Mouse (Mus musculus): ENCODE results near the gene Bcl2l1. TPM values are rescaled to one million over a fixed set of nuclear protein-coding genes. Genes with fewer than 3 reads are reported as not detected.

Bcl2l1 gene
- total RNA-seq, 1 experiment from 2014 or later: 21.7 TPM

DNA sequence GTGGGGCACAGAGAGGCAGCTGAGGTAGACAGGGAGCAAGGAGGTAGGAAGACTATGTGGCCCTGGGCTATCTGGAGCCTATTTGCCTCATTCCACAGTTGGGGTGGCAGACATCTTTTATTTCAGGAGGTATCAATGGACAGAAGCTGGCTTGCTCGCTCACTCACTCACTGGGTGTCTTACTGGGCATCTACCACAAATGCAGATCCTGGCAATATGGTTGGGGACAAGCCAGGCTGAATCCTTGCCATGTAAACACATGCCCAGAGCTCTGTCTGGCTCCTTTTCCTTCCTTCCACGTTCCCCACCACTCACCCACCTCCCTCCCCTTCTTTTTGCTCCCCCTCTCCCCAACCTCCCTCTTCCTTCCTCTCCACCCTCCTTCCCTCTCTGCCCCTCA is 74.0 kb downstream of the Bcl2l1 start:
- ATAC-seq (replicated peaks; ENCODE audit: insufficient number of reproducible peaks, low FRiP score, low TSS enrichment, poor library complexity, severe bottlenecking): no peak

DNA sequence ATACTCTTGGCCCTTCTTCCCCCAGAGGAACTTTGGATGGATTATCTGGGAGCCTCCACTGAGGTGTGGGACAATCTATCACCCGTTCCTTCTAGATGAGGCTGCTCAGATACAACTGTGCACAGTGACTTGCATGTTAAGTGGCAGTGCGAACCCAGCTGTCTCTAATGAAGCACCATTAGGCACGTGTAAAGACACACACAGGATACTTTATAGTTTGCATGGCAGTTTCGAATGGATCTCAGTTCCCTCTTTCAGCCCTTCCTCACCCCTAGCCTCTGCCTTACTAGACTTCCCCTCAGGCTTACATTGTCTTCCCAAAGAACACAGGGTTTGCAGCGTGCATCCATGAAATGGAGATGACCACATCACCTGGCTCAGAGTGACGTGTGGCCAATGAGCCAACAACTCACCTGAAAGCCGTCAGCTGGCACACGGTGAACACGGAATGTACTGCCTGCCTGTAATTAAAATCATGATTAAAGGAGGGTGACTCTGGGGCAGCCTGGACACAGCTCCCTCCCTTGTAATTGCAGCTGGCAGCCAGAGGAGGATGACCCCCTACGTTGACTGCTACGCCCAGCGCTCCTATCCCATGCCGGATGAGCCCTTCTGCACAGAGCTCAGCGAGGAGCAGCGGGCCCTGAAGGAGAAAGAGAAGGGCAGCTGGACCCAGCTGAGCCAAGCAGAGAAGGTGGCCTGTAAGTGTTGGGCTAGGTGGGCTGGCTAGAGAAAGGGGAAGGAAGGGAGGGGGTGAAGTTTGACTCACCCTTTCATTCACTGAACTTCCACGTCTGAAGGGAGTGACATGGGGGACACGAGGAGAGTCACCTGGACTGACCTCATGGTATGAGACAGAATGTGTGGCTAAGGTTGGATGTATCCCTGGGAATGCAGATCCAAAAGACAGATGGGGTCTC is 74.8 kb downstream of the Bcl2l1 start:
- ATAC-seq (replicated peaks; ENCODE audit: insufficient number of reproducible peaks, low FRiP score, low TSS enrichment, poor library complexity, severe bottlenecking): peak; percentile 33; the same call in 1 of the 2 replicates

DNA sequence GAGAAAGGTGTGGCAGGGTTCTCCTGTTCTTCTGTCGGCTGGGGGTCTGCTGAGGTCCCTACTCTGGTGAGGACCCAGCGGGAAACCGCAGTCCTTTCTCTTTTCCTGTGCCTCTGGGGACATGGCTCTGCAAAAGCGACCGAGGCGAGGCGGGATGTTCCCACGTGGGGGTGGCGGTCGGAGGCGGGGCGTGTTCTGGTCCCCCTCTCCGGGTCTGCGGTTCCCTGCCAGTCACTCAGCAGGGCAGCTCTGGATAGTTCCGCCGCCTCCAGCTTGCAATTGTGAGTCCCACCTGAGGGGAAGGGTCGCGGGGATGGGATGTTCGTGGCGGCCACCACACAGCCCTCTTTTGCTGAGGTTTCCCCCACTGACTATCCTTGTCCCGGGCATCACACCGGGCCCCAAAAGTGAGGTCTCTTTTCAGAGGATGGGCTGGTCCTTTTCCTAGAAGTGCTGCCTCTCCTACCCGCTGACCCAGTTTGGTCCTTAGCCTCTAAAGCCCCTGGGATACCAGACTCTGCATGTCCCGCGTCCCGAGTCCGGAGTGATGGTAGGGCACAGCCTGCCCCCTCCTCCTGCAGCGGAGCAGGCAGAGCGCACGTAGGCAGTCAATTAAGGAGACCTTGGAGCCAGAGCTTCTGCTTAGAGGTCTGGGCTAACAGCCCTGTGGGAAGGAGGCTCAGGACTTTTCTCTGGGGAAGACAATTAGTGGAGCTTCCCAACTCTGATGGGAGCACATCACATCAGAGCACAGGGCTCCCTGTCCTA is 77.4 kb downstream of the Bcl2l1 start, which contains the start of gene Cox4i2:
Gene Cox4i2 (plus strand): TSS at position 230 of the 768 bp plus-strand sequence.
- no peak for ATAC-seq (replicated peaks; ENCODE audit: insufficient number of reproducible peaks, low FRiP score, low TSS enrichment, poor library complexity, severe bottlenecking)

DNA sequence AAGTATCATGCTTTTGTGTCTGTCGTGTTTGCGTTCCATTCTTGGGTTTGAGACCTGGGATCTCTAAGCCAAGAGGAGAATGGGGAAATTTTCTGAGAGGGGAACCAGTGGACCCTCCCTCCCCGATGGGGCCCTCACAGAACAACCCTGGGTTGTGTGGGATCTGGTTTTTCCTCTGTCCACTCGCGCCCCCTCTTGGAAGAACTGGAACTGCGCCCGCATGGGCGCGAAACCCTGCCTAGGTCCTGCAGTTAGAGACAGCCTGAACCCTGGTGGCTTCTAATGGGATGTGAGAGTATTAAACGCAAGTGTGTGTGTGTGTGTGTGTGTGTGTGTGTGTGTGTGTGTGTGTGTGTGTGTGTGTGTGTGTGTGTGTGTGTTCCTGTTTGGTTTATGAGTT is 89.1 kb downstream of the Bcl2l1 start:
- ATAC-seq (replicated peaks; ENCODE audit: insufficient number of reproducible peaks, low FRiP score, low TSS enrichment, poor library complexity, severe bottlenecking): peak; percentile 16; the same call in 1 of the 2 replicates

DNA sequence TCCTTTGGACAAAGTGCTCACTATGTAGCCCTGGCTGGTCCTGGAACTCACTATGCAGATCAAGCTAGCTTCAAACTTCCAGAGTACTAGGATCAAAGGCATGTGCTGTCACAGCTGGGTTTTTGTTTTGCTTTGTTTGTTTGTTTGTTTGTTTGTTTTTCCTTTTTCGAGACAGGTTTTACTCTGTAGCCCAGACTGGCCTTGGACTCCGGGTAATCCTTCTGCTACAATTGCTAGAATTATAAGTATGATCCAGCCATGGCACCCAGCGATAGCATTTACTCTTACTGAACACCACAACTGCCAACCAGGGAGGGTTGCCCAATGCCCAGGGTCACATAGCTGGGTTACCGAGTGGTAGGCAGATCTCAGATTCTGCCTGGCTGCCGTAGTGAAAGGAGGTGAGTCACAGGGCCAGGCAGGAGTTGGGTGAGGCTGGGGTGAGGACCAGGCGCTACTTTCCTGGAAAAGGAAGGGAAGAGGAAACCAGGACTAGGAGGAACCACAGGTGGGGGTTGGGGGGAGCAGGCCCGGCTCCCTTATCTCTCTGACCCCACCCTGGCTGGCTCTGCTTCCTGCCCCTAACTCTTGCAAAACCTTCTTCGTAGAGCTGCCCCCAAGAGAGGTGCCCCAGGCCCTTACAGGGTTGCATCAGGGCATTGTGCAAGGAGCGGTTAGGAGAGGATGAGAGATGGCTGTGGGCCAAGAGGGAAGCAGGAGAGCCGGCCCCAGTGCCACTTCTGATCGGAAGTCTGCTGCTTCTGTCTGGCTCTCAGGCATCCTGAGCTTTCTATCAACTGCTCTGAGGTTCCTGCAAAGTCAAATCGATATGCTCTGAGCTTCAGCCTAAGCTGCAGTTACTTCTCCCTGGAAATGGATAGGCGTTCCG is 90.1 kb downstream of the Bcl2l1 start:
- ATAC-seq (replicated peaks; ENCODE audit: insufficient number of reproducible peaks, low FRiP score, low TSS enrichment, poor library complexity, severe bottlenecking): peak; percentile 80

DNA sequence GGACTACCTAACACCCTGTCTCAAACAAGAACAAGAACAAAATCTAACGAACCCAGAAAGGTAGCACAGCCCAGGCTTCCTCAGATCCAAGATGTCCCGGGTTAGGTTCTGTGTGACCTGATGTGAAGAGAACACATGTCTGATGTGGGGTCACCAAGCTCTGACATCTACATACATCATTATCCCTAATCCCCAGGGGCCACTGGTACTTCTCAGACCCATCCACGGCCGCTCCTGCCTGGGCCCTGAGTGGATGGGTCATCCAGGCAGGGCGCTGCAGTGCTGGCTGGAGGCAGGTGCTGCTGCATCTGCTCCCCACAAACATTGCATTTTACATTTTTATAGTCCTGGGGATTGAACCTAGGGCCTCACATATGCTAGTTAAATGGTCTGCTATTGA is 91.0 kb downstream of the Bcl2l1 start:
- ATAC-seq (replicated peaks; ENCODE audit: insufficient number of reproducible peaks, low FRiP score, low TSS enrichment, poor library complexity, severe bottlenecking): no peak

DNA sequence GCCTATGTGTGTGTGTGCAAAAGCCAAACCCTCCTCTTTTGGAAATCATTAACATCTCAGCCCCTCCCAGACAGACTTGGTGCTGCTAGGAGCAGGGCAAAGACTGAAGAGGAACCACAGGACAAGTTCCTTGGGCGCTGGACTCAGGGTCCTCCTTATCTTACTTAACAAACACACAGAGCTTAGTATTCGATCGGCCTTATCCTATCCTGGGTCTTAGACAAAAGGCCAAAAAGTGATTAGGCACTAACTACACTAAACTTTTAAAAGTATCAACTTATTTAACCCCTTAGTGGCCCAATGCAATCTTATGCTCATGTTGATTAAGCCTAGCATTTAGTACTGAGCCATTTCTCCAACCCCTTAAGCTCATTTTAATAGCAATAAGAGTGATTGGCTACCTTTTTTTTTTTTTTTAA is 91.7 kb downstream of the Bcl2l1 start:
- 0 out of 2 replicates have a peak, but pooled peaks have one; percentile 19 for ATAC-seq (replicated peaks; ENCODE audit: insufficient number of reproducible peaks, low FRiP score, low TSS enrichment, poor library complexity, severe bottlenecking)

DNA sequence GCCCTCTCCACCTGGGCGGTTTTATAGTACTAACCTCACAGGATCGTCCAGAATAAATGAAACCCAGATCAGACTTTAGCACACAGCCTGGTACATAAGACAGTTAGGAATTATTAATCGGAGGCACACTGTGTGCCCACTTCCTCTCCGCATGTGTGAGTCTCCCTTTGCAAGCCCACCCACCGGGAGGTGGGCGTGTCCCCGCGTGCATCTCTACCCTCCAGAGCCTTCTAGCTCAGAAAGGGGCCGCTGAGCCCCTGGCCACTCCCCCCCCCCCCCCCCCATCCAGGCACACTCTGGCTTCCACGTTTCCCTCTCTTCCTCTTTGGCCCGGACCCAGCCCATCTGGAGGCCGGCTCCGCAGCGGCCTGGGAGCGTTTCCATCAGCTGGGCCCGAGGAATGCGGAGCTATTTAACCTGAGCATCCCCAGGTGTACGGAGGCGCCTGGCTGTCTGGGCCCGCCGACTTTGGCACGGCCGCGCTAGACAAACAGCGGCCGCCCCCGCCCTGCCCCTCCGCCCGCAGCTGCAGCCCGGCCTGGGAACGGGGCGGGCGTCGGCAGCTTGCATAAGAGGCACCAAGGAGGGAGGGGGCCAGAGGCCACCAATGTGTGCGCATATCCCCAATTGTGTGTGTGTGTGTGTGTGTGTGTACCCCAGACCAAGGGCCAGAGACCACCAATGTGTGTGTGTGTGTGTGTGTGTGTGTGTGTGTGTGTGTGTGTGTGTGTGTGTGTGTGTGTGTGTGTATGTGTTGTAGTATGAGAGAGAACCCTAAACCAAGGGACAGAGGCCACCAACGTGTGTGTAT is 92.3 kb downstream of the Bcl2l1 start:
- no peak for ATAC-seq (replicated peaks; ENCODE audit: insufficient number of reproducible peaks, low FRiP score, low TSS enrichment, poor library complexity, severe bottlenecking)

DNA sequence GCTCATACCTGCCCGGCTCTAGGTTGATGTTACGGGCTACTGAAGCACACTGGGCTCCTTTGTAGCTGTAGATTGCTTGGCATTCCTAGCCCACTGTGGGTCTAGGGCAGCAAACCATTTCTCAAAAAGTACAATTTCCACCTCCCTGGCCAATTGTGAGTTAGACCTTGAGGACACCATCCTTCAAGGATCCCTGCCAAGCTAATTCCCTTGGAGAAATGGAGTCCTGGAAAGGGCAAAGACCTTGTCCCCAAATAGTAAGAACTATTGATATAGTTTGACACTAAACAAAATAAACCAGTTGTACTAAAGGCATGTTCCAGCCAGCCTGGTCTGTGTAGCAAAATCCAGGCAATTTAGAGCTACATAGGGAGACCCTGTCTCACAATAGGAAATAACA is 93.2 kb downstream of the Bcl2l1 start:
- ATAC-seq (replicated peaks; ENCODE audit: insufficient number of reproducible peaks, low FRiP score, low TSS enrichment, poor library complexity, severe bottlenecking): no peak

DNA sequence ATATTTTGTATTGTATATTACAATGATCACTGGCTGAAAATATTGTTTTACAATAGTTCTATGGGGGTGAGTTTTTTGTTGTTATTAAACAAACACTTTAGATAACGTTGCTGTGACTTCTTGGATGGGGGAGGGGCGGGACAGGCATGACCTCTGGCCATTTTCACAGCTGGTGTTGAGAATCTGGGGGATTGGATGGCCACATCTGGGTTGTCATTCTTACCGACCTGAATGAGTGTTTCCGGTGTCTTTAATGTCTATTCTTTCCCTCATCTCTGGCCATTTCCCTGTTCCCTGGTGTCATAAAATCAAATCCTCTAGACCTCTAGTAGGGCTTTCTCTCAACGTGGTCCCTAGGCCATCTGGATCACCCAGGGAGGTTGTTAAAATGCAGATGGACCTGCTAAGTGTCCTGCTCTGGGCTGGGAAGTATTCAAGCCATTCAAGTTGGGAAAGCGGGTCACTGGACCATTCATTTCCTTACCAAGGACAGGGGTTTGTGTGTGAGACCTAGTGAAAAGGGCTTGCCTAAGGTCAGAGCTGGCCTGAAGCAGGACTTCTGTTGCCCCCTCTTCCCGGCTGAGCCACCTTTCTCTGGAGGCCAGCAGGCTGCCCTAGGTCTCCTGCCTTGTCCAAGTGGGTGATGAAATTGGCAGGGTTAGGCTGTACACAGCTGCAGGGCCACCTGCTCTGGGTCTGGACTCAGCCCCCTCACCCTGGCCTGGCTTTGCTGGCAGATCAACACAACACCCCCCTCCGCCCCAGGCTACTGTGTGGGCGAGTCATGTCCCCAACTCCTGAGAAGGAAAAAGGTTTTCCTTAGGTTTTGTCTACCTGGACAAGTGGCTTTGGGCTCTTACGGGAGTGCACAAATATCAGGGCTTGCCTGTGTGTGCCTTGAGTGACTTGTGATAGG is 94.0 kb downstream of the Bcl2l1 start:
- no peak for ATAC-seq (replicated peaks; ENCODE audit: insufficient number of reproducible peaks, low FRiP score, low TSS enrichment, poor library complexity, severe bottlenecking)

DNA sequence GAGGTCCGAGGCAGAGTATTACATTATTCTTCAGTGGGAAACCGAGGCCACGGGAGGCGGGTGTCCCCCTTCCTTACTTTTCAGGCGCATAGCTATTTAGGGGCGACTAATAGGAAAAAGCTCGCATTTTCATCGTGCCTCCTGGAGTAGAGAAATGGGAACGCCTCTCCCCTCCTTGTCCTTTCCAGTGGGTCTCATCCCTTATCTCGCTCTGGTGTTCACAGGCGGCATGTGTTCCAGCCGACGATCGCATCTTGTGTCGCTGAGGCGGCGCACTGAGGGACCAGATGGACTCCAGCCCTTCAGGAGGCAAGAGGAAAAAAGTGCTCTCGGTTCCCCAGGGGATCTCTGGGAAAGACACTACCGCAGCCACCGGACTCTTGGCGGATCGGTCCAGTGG is 94.8 kb downstream of the Bcl2l1 start:
- no peak for ATAC-seq (replicated peaks; ENCODE audit: insufficient number of reproducible peaks, low FRiP score, low TSS enrichment, poor library complexity, severe bottlenecking)

DNA sequence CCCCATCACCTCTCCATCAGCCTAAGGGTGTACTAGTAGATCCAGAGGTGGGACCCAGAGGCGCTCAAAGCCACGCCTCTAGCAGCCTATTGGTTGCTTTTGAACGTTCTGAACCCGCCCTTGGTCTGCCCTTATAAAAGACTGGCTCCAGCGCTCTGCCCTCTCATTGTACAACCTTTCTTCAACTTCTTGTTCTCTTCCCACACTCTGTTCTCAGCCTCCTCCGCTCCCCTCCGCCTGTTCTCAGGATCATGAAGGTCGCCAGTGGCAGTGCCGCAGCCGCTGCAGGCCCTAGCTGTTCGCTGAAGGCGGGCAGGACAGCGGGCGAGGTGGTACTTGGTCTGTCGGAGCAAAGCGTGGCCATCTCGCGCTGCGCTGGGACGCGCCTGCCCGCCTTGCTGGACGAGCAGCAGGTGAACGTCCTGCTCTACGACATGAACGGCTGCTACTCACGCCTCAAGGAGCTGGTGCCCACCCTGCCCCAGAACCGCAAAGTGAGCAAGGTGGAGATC is 95.4 kb downstream of the Bcl2l1 start, which contains the start of gene Id1:
Gene Id1 (plus strand): TSS at position 162 of the 512 bp plus-strand sequence.
- ATAC-seq (replicated peaks; ENCODE audit: insufficient number of reproducible peaks, low FRiP score, low TSS enrichment, poor library complexity, severe bottlenecking): peak; percentile 89

DNA sequence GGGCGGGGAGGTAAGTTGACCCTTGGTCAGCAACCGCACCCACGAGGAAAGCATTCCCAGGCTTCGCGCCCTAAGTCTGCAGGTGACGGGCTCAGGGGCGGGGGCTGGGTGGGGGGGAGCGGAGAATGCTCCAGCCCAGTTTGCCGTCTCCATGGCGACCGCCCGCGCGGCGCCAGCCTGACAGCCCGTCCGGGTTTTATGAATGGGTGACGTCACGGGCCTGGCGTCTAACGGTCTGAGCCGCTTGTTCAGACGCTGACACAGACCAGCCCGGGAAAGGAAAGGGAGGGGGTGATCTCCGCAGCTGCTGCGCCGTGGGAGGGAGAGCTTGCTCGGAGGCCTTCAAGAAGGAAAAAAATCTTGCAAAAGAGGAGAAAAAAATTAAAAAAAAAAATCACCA is 96.5 kb downstream of the Bcl2l1 start:
- no peak for ATAC-seq (replicated peaks; ENCODE audit: insufficient number of reproducible peaks, low FRiP score, low TSS enrichment, poor library complexity, severe bottlenecking)

DNA sequence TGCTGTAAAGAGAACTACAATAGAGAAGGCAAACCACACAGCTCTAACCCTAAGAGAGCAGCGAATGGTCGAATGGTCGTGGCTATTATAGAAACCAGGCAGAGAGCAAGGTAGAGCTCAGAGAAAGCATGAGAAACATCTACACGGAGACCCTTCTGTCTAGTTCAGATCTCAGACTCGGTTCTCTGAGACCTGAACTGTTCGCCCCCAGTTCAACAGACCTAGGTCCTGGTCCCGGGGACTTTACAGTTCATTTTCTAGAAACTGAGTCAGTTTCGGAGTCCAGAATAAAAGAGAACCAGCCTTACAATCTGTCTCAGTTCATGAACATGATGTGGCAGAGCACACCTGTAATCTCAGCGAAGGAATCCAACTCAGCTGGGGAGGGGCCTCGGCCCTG is 97.0 kb downstream of the Bcl2l1 start:
- ATAC-seq (replicated peaks; ENCODE audit: insufficient number of reproducible peaks, low FRiP score, low TSS enrichment, poor library complexity, severe bottlenecking): no peak

DNA sequence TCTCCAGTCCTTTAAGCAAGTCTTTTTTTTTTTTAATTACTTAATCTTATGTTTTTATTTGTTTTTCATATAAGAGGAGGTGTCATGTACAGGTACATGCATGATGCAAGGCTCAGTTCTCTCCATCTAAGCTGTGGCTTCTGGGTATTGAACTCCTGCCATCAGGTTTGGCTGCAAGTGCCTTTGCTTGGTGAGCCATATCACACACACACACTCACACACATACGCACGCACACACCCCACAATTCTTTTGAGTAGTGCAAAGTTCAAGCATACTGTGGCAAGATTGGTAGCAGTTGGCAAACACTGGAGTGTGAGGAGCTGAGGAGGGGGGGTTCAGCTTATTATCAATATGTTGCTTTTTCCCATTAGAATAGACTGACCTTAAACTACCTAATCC is 98.3 kb downstream of the Bcl2l1 start:
- ATAC-seq (replicated peaks; ENCODE audit: insufficient number of reproducible peaks, low FRiP score, low TSS enrichment, poor library complexity, severe bottlenecking): no peak
